8 mouse cellular contexts compared by ENCODE assay signal in genomic region chr11:59472326-59472677, GRCm38 (mm10). TPM values are rescaled to one million over a fixed set of nuclear protein-coding genes. Genes with fewer than 3 reads are reported as not detected.
DNase-seq lines count a peak whose midpoint lies in the region; ATAC-seq lines count a peak whose summit lies in the region.

Gene Zfp867, minus strand, starts transcription at chr11:59472474.

- no peaks in the 10 kb centered on the region for H3K27me3 ChIP-seq in hindbrain, embryonic 14.5 days (ENCODE audit: control insufficient read depth, insufficient read depth, low read length)

- H3K4me2 ChIP-seq in hindbrain, embryonic 14.5 days (replicated peaks): peak within 1 kb of the TSS; percentile 67

- peak within 1 kb of the TSS; percentile 77 for H3K27ac ChIP-seq in hindbrain, embryonic 14.5 days

- no peaks in the 10 kb centered on the region for H3K9me3 ChIP-seq in hindbrain, embryonic 14.5 days (ENCODE audit: control insufficient read depth, low read length)

- peak; percentile 93 for ATAC-seq in hindbrain, embryonic 14.5 days (ENCODE audit: low FRiP score)

- peak; percentile 85 for DNase-seq in T-cell, adult 2 months (ENCODE audit: low spot score)
- peak; percentile 88 to 94 for DNase-seq in cerebellum, postnatal 25 days
- DNase-seq in frontal cortex, postnatal 25 days (ENCODE audit: low spot score in 2 of 2): peak; percentile 81 to 83
- DNase-seq in hindbrain, embryonic 14.5 days (ENCODE audit: low spot score): peak; percentile 93
- peak; percentile 63 to 78 for DNase-seq in layer of hippocampus, postnatal 25 days (ENCODE audit: extremely low spot score in 1 of 2, low spot score in 1 of 2)
- DNase-seq in lung, postnatal 14 days: peak; percentile 90
- peak; percentile 81 for DNase-seq in ovary, postnatal 36 days (ENCODE audit: low spot score)
- DNase-seq in thymus, postnatal 25 days: peak; percentile 86

- H3K4me1 ChIP-seq in hindbrain, embryonic 14.5 days (replicated peaks; ENCODE audit: control insufficient read depth, insufficient read depth, low read length): 0 out of 2 replicates have a peak, but pooled peaks cover 11% of the 10 kb centered on the region

- H3K36me3 ChIP-seq in hindbrain, embryonic 14.5 days (replicated peaks; ENCODE audit: control insufficient read depth, insufficient read depth): no peaks in the 10 kb centered on the region

- peak within 1 kb of the TSS; percentile 83 for H3K9ac ChIP-seq in hindbrain, embryonic 14.5 days

- WGBS in hindbrain, embryonic 14.5 days: under 1% methylated on average over 19 of the region's 19 CpGs

- peak within 1 kb of the TSS; percentile 76 for H3K4me3 ChIP-seq in hindbrain, embryonic 14.5 days (replicated peaks; ENCODE audit: low read length)

RNA-seq across cellular contexts. Expression of gene Zfp867, which starts in this region (rescaled TPM):
- 13.7 and 16.3 TPM in 2 replicates for polyA plus RNA-seq in hindbrain, embryonic 14.5 days (2014; fragmentation: Nextera tagmentation; extraction: Ambion mirVana)
- total RNA-seq in layer of hippocampus, postnatal 25 days (2021): 1 to 10 TPM; 3.7 to 4.2 TPM

Comparison
In these comparisons a context has a peak if more than half of its experiments do, and no peak if none do; other contexts are left out.
1. Peak in every context shown above with its lines: DNase-seq, ATAC-seq, H3K4me3 ChIP-seq and H3K27ac ChIP-seq.